In genomic region chr10:127310523-127311475, GRCm38 (mm10) we compare ENCODE assay signal across 9 mouse cellular contexts. TPM values are rescaled to one million over a fixed set of nuclear protein-coding genes. Genes with fewer than 3 reads are reported as not detected.
DNase-seq lines count a peak whose midpoint lies in the region; ATAC-seq and TF ChIP-seq lines count a peak whose summit lies in the region.
"Had no signal": no experiment of that assay in that cellular context is flagged by ENCODE, and none has a peak within 500 bp of the region (broad histone marks: within the 10 kb centered on the region; RNA-seq: fewer than 3 reads in every experiment).

No protein-coding gene starts in this region.

- no peaks in the 10 kb centered on the region for H3K27me3 ChIP-seq in spleen, adult 2 months (ENCODE audit: control insufficient read depth, insufficient read depth, low read length)
- no peaks in the 10 kb centered on the region for H3K27me3 ChIP-seq in hindbrain, embryonic 10.5 days (ENCODE audit: insufficient read depth, poor library complexity, severe bottlenecking)

- 35% methylated on average over 23 of the region's 23 CpGs for WGBS in spleen, adult 2 months
- 38% methylated on average over 23 of the region's 23 CpGs for WGBS in hindbrain, embryonic 10.5 days

- ATAC-seq in common myeloid progenitor, adult 5-6 weeks (replicated peaks; ENCODE audit: low read depth, poor library complexity, severe bottlenecking): peak; percentile 55

- no peaks in the 10 kb centered on the region for H3K4me1 ChIP-seq in spleen, adult 2 months (ENCODE audit: control insufficient read depth, insufficient read depth, insufficient read length)
- H3K4me1 ChIP-seq in hindbrain, embryonic 10.5 days (replicated peaks): peaks cover 13% of the 10 kb centered on the region

- no peaks in the 10 kb centered on the region for H3K9me3 ChIP-seq in hindbrain, embryonic 10.5 days

- no peak for TF ChIP-seq CTCF in spleen, adult 2 months (IDR thresholded peaks at IDR 0.05; ENCODE audit: extremely low read depth, insufficient read depth, insufficient read length, insufficient replicate concordance)

- DNase-seq in spleen, adult 2 months (ENCODE audit: low read depth in 1 of 2, low spot score in 2 of 2): peak in 1 of 2 experiments; percentile 21
- no peak for DNase-seq in spleen, postnatal 14 days (ENCODE audit: low spot score in 2 of 2)
- DNase-seq in hindbrain, embryonic 10.5 days (ENCODE audit: low spot score): no peak
- DNase-seq in lung, postnatal 10 days: peak; percentile 63
- DNase-seq in right cerebral cortex, postnatal 4 days: no peak
- DNase-seq in frontal cortex, postnatal 10 days (ENCODE audit: low spot score in 2 of 2): no peak
- no peak for DNase-seq in kidney, adult 9 months

- H3K4me3 ChIP-seq in spleen, adult 2 months (ENCODE audit: extremely low read depth, insufficient read depth, insufficient read length): peak overlapping the region; percentile 68
- H3K4me3 ChIP-seq in hindbrain, embryonic 10.5 days: peak overlapping the region; percentile 88

- no peak for TF ChIP-seq POLR2A in spleen, adult 2 months (IDR thresholded peaks at IDR 0.05; ENCODE audit: low read depth, low read length)

- H3K36me3 ChIP-seq in spleen, adult 2 months (ENCODE audit: control insufficient read depth, insufficient read depth, low read length): peaks cover 20% of the 10 kb centered on the region
- H3K36me3 ChIP-seq in hindbrain, embryonic 10.5 days: peaks cover 43% of the 10 kb centered on the region

- peak overlapping the region; percentile 71 for H3K27ac ChIP-seq in spleen, adult 2 months (ENCODE audit: insufficient read depth, low read length)
- H3K27ac ChIP-seq in hindbrain, embryonic 10.5 days: peak overlapping the region; percentile 95

RNA-seq across cellular contexts. Expression of gene Mars, which starts 0.8 kb away (rescaled TPM):
- polyA plus RNA-seq in spleen, adult 2 months (2012; rRNA removed): 33.2 and 40.2 TPM in 2 replicates
- total RNA-seq in common myeloid progenitor, adult 5-6 weeks (2017): 181 and 187 TPM in 2 replicates
- polyA plus RNA-seq in hindbrain, embryonic 10.5 days (2016; fragmentation: Nextera tagmentation; extraction: Ambion mirVana): 171 and 174 TPM in 2 replicates

RNA-seq across cellular contexts. Expression of gene Arhgap9, which starts 11.0 kb away (rescaled TPM):
- 72.7 and 87.2 TPM in 2 replicates for polyA plus RNA-seq in spleen, adult 2 months (2012; rRNA removed)
- 13.6 and 24.3 TPM in 2 replicates for total RNA-seq in common myeloid progenitor, adult 5-6 weeks (2017)
- 1.8 and 2.5 TPM in 2 replicates for polyA plus RNA-seq in hindbrain, embryonic 10.5 days (2016; fragmentation: Nextera tagmentation; extraction: Ambion mirVana)

RNA-seq across cellular contexts. Expression of gene Mbd6, which starts 22.0 kb away (rescaled TPM):
- polyA plus RNA-seq in spleen, adult 2 months (2012; rRNA removed): 55.8 and 68.0 TPM in 2 replicates
- total RNA-seq in common myeloid progenitor, adult 5-6 weeks (2017): 5.2 and 8.7 TPM in 2 replicates
- polyA plus RNA-seq in hindbrain, embryonic 10.5 days (2016; fragmentation: Nextera tagmentation; extraction: Ambion mirVana): 12.8 and 16.3 TPM in 2 replicates

RNA-seq across cellular contexts. Expression of gene Gli1, which starts 31.0 kb away (rescaled TPM):
- polyA plus RNA-seq in spleen, adult 2 months (2012; rRNA removed): 0.42 and 0.74 TPM in 2 replicates
- not detected in 2 replicates for total RNA-seq in common myeloid progenitor, adult 5-6 weeks (2017)
- 7.1 and 7.3 TPM in 2 replicates for polyA plus RNA-seq in hindbrain, embryonic 10.5 days (2016; fragmentation: Nextera tagmentation; extraction: Ambion mirVana)

RNA-seq across cellular contexts. Expression of gene Inhbe, which starts 43.4 kb away (rescaled TPM):
- not detected in 2 replicates for polyA plus RNA-seq in spleen, adult 2 months (2012; rRNA removed)
- total RNA-seq in common myeloid progenitor, adult 5-6 weeks (2017): not detected in 2 replicates
- polyA plus RNA-seq in hindbrain, embryonic 10.5 days (2016; fragmentation: Nextera tagmentation; extraction: Ambion mirVana): not detected in 2 replicates
- polyA plus RNA-seq: large intestine, adult 2 months had no signal

Comparison
In these comparisons a context has a peak if more than half of its experiments do, and no peak if none do; other contexts are left out.
1. RNA of gene Arhgap9, which starts 11.0 kb away (polyA plus RNA-seq): 72.7 to 87.2 TPM in spleen, adult 2 months; 1.8 to 2.5 TPM in hindbrain, embryonic 10.5 days; every median in the first group is over 10 times any median in the second.